ENCODE assay signal across 10 mouse cellular contexts in genomic region chr13:23444451-23444850, GRCm38 (mm10). TPM values are rescaled to one million over a fixed set of nuclear protein-coding genes. Genes with fewer than 3 reads are reported as not detected.
DNase-seq lines count a peak whose midpoint lies in the region; ATAC-seq and TF ChIP-seq lines count a peak whose summit lies in the region.
"Had no signal": no experiment of that assay in that cellular context is flagged by ENCODE, and none has a peak within 500 bp of the region (broad histone marks: within the 10 kb centered on the region; RNA-seq: fewer than 3 reads in every experiment).

No protein-coding gene starts in this region.

- peaks cover 3% of the 10 kb centered on the region; the same call in 1 of the 2 replicates for H3K4me1 ChIP-seq in lung, embryonic 14.5 days (ENCODE audit: insufficient read depth)
- peaks cover 22% of the 10 kb centered on the region for H3K4me1 ChIP-seq in forebrain, embryonic 10.5 days
- peaks cover 7% of the 10 kb centered on the region; the same call in 1 of the 2 replicates for H3K4me1 ChIP-seq in limb, embryonic 12.5 days (replicated peaks)
- H3K4me1 ChIP-seq in neural tube, embryonic 15.5 days = peaks cover 19% of the 10 kb centered on the region

- 0 out of 2 replicates have a peak overlapping the region, but pooled peaks have one; percentile 75 for H3K9ac ChIP-seq in lung, embryonic 14.5 days
- H3K9ac ChIP-seq in limb, embryonic 12.5 days (replicated peaks) = no peak overlapping the region
- H3K9ac ChIP-seq in neural tube, embryonic 15.5 days (replicated peaks) = 0 out of 2 replicates have a peak overlapping the region, but pooled peaks have one; percentile 21

- peak overlapping the region; percentile 57 for H3K4me3 ChIP-seq in lung, embryonic 14.5 days (ENCODE audit: low read depth, low read length)
- H3K4me3 ChIP-seq in forebrain, embryonic 10.5 days = peak overlapping the region; percentile 78
- H3K4me3 ChIP-seq in limb, embryonic 12.5 days (replicated peaks) = peak overlapping the region; percentile 70
- peak overlapping the region; percentile 73 for H3K4me3 ChIP-seq in neural tube, embryonic 15.5 days (replicated peaks)

- peak overlapping the region; percentile 77 for H3K4me2 ChIP-seq in lung, embryonic 14.5 days
- peak overlapping the region; percentile 62 for H3K4me2 ChIP-seq in limb, embryonic 12.5 days
- peak overlapping the region; percentile 71 for H3K4me2 ChIP-seq in neural tube, embryonic 15.5 days

- no peak for DNase-seq in lung, embryonic 14.5 days
- DNase-seq in lung, postnatal 14 days = no peak
- DNase-seq in forebrain, embryonic 10.5 days (ENCODE audit: extremely low spot score, low spot score) = no peak
- DNase-seq in frontal cortex, postnatal 14 days (ENCODE audit: low spot score in 2 of 2) = no peak
- no peak for DNase-seq in gastrocnemius, adult 8-10 months (ENCODE audit: low spot score in 2 of 2)
- no peak for DNase-seq in kidney, postnatal 14 days
- DNase-seq: cerebellum, adult 9-11 months; kidney, postnatal 25 days had no signal

- H3K36me3 ChIP-seq in lung, embryonic 14.5 days (ENCODE audit: insufficient read depth) = no peaks in the 10 kb centered on the region
- H3K36me3 ChIP-seq in forebrain, embryonic 10.5 days (replicated peaks) = no peaks in the 10 kb centered on the region
- no peaks in the 10 kb centered on the region for H3K36me3 ChIP-seq in limb, embryonic 12.5 days
- H3K36me3 ChIP-seq in neural tube, embryonic 15.5 days = no peaks in the 10 kb centered on the region

- no peaks in the 10 kb centered on the region for H3K27me3 ChIP-seq in lung, embryonic 14.5 days (ENCODE audit: insufficient read depth, low read length)
- no peaks in the 10 kb centered on the region for H3K27me3 ChIP-seq in forebrain, embryonic 10.5 days (ENCODE audit: poor library complexity, severe bottlenecking)
- H3K27me3 ChIP-seq in limb, embryonic 12.5 days = no peaks in the 10 kb centered on the region
- no peaks in the 10 kb centered on the region for H3K27me3 ChIP-seq in neural tube, embryonic 15.5 days (replicated peaks)

- TF ChIP-seq CTCF in lung, embryonic 14.5 days (IDR thresholded peaks at IDR 0.05; ENCODE audit: low read depth) = no peak

- WGBS in lung, embryonic 14.5 days = 51% methylated on average over 5 of the region's 5 CpGs
- 47% methylated on average over 5 of the region's 5 CpGs for WGBS in forebrain, embryonic 10.5 days
- WGBS in limb, embryonic 12.5 days = 65% methylated on average over 5 of the region's 5 CpGs
- 59% methylated on average over 5 of the region's 5 CpGs for WGBS in neural tube, embryonic 15.5 days

- ATAC-seq in lung, embryonic 14.5 days (ENCODE audit: insufficient read depth) = no peak
- no peak for ATAC-seq in limb, embryonic 12.5 days (ENCODE audit: insufficient number of reproducible peaks, insufficient read depth, low FRiP score, low TSS enrichment, low read depth)
- ATAC-seq in neural tube, embryonic 15.5 days (ENCODE audit: low FRiP score) = no peak

- peak overlapping the region; percentile 98; the same call in 1 of the 2 replicates for H3K27ac ChIP-seq in lung, embryonic 14.5 days (ENCODE audit: low read depth)
- peak overlapping the region; percentile 98; the same call in 1 of the 2 replicates for H3K27ac ChIP-seq in forebrain, embryonic 10.5 days
- H3K27ac ChIP-seq in limb, embryonic 12.5 days = no peak overlapping the region
- H3K27ac ChIP-seq in neural tube, embryonic 15.5 days (replicated peaks) = peak overlapping the region; percentile 4; the same call in 1 of the 2 replicates

- no peaks in the 10 kb centered on the region for H3K9me3 ChIP-seq in lung, embryonic 14.5 days (ENCODE audit: low read depth, low read length)
- H3K9me3 ChIP-seq in forebrain, embryonic 10.5 days = no peaks in the 10 kb centered on the region
- H3K9me3 ChIP-seq in limb, embryonic 12.5 days = no peaks in the 10 kb centered on the region
- no peaks in the 10 kb centered on the region for H3K9me3 ChIP-seq in neural tube, embryonic 15.5 days (replicated peaks)

RNA-seq across cellular contexts. Expression of gene Abt1, which starts 20.8 kb away (rescaled TPM):
- 12.7 and 13.5 TPM in 2 replicates for polyA plus RNA-seq in lung, embryonic 14.5 days (2014; fragmentation: Nextera tagmentation; extraction: Ambion mirVana)
- polyA plus RNA-seq in forebrain, embryonic 10.5 days (2016; fragmentation: Nextera tagmentation; extraction: Ambion mirVana) = 15.3 and 15.5 TPM in 2 replicates
- polyA plus RNA-seq in limb, embryonic 12.5 days (2016; fragmentation: Nextera tagmentation; extraction: Ambion mirVana) = 14.4 and 15.2 TPM in 2 replicates
- 9.3 and 10.3 TPM in 2 replicates for polyA plus RNA-seq in neural tube, embryonic 15.5 days (2015; fragmentation: Nextera tagmentation; extraction: Ambion mirVana)
- total RNA-seq in gastrocnemius, adult 8-10 months (2022) = 1 to 10 TPM; 3.2 to 4.8 (median 4.0) TPM

RNA-seq across cellular contexts. Expression of gene Btn1a1, which starts 21.2 kb away (rescaled TPM):
- polyA plus RNA-seq in lung, embryonic 14.5 days (2014; fragmentation: Nextera tagmentation; extraction: Ambion mirVana) = 0.07 and 0.18 TPM in 2 replicates
- polyA plus RNA-seq in forebrain, embryonic 10.5 days (2016; fragmentation: Nextera tagmentation; extraction: Ambion mirVana) = 0.09 TPM in 1 of 2 replicates, not detected in the other
- polyA plus RNA-seq in limb, embryonic 12.5 days (2016; fragmentation: Nextera tagmentation; extraction: Ambion mirVana) = 0.10 and 0.12 TPM in 2 replicates
- 0.15 TPM in 1 of 2 replicates, not detected in the other for polyA plus RNA-seq in neural tube, embryonic 15.5 days (2015; fragmentation: Nextera tagmentation; extraction: Ambion mirVana)
- total RNA-seq in gastrocnemius, adult 8-10 months (2022) = not detected

RNA-seq across cellular contexts. Expression of gene Btn2a2, which starts 44.2 kb away (rescaled TPM):
- polyA plus RNA-seq in lung, embryonic 14.5 days (2014; fragmentation: Nextera tagmentation; extraction: Ambion mirVana) = 0.63 and 0.73 TPM in 2 replicates
- 0.52 and 0.54 TPM in 2 replicates for polyA plus RNA-seq in forebrain, embryonic 10.5 days (2016; fragmentation: Nextera tagmentation; extraction: Ambion mirVana)
- polyA plus RNA-seq in limb, embryonic 12.5 days (2016; fragmentation: Nextera tagmentation; extraction: Ambion mirVana) = 1.8 and 1.9 TPM in 2 replicates
- 0.14 and 0.22 TPM in 2 replicates for polyA plus RNA-seq in neural tube, embryonic 15.5 days (2015; fragmentation: Nextera tagmentation; extraction: Ambion mirVana)
- total RNA-seq in gastrocnemius, adult 8-10 months (2022) = not detected
